Mouse (Mus musculus): ENCODE measurements at regions not wholly inside any gene's neighbourhood (a gene's known extent, or its start where the extent isn't known, plus 50 kb on each side); places are given as distances from the start of the nearest gene placed in this dataset.

GRCm38 (mm10) chr11:31542635-31543219, 129.0 kb downstream of the Bod1 start:
- WGBS = 43% methylated on average over 8 of the region's 8 CpGs
- TF ChIP-seq CTCF (IDR thresholded peaks at IDR 0.05) (no peak), EP300 (IDR thresholded peaks at IDR 0.05; ENCODE audit: insufficient read depth, low read depth, low read length) (peak; percentile 74; the same call in 1 of the 2 replicates)
- intact Hi-C loops (cut with DNase I) = no loop called here
- H3K79me2 ChIP-seq (replicated peaks; ENCODE audit: control insufficient read depth, insufficient read depth, low read length) = no peaks in the 10 kb centered on the region
- H3K36me3 ChIP-seq (ENCODE audit: control insufficient read depth, insufficient read depth, low read length) = no peaks in the 10 kb centered on the region
- no peak overlapping the region; the same call in 1 of the 2 replicates for H3K27ac ChIP-seq
- no peak overlapping the region for H3K9ac ChIP-seq (ENCODE audit: low read depth, low read length)
- peak in 1 of 2 experiments; percentile 39 for DNase-seq
- no peaks in the 10 kb centered on the region for H3K4me1 ChIP-seq (ENCODE audit: control insufficient read depth, insufficient read depth, low read length)
- no peak overlapping the region for H3K4me3 ChIP-seq
- no peaks in the 10 kb centered on the region for H3K27me3 ChIP-seq (ENCODE audit: control insufficient read depth, insufficient read depth, low read length)

- WGBS = 94% methylated on average over 3 of the region's 3 CpGs
- Histone ChIP-seq H3K27ac (no peak overlapping the region), H3K36me3 (ENCODE audit: control insufficient read depth, insufficient read depth, low read length) (no peaks in the 10 kb centered on the region), H3K79me2 (replicated peaks; ENCODE audit: control insufficient read depth, insufficient read depth, low read length) (no peaks in the 10 kb centered on the region), H3K27me3 (ENCODE audit: control insufficient read depth, insufficient read depth, low read length) (no peaks in the 10 kb centered on the region), H3K4me1 (ENCODE audit: control insufficient read depth, insufficient read depth, low read length) (no peaks in the 10 kb centered on the region), H3K9ac (ENCODE audit: low read depth, low read length) (no peak overlapping the region), H3K4me3 (no peak overlapping the region)
- TF ChIP-seq CTCF (IDR thresholded peaks at IDR 0.05) (no peak), POLR2A (IDR thresholded peaks at IDR 0.05; ENCODE audit: insufficient read depth, low read depth, low read length) (no peak), EP300 (IDR thresholded peaks at IDR 0.05; ENCODE audit: insufficient read depth, low read depth, low read length) (no peak)
- intact Hi-C loops (cut with DNase I) = no loop called here
- DNase-seq = no peak
Measured at GRCm38 (mm10) chr11:31541425-31541824, 130.3 kb downstream of the Bod1 start.

GRCm38 (mm10) chr11:31540816-31541215, 130.9 kb downstream of the Bod1 start:
- DNase-seq = peak in 1 of 2 experiments; percentile 24
- no peak overlapping the region for H3K9ac ChIP-seq (ENCODE audit: low read depth, low read length)
- no peaks in the 10 kb centered on the region for H3K36me3 ChIP-seq (ENCODE audit: control insufficient read depth, insufficient read depth, low read length)
- intact Hi-C loops (cut with DNase I) = no loop called here
- no peaks in the 10 kb centered on the region for H3K4me1 ChIP-seq (ENCODE audit: control insufficient read depth, insufficient read depth, low read length)
- H3K27ac ChIP-seq = no peak overlapping the region
- TF ChIP-seq CTCF (IDR thresholded peaks at IDR 0.05) = no peak
- TF ChIP-seq EP300 (IDR thresholded peaks at IDR 0.05; ENCODE audit: insufficient read depth, low read depth, low read length) = no peak
- TF ChIP-seq POLR2A (IDR thresholded peaks at IDR 0.05; ENCODE audit: insufficient read depth, low read depth, low read length) = no peak
- no peaks in the 10 kb centered on the region for H3K27me3 ChIP-seq (ENCODE audit: control insufficient read depth, insufficient read depth, low read length)
- H3K79me2 ChIP-seq (replicated peaks; ENCODE audit: control insufficient read depth, insufficient read depth, low read length) = no peaks in the 10 kb centered on the region
- H3K4me3 ChIP-seq = no peak overlapping the region

- H3K4me3 ChIP-seq = no peak overlapping the region
- no peak overlapping the region for H3K9ac ChIP-seq (ENCODE audit: low read depth, low read length)
- H3K27me3 ChIP-seq (ENCODE audit: control insufficient read depth, insufficient read depth, low read length) = no peaks in the 10 kb centered on the region
- WGBS = 81% methylated on average over 2 of the region's 2 CpGs
- no peaks in the 10 kb centered on the region for H3K4me1 ChIP-seq (ENCODE audit: control insufficient read depth, insufficient read depth, low read length)
- H3K36me3 ChIP-seq (ENCODE audit: control insufficient read depth, insufficient read depth, low read length) = no peaks in the 10 kb centered on the region
- intact Hi-C loops (cut with DNase I) = no loop called here
- no peak overlapping the region for H3K27ac ChIP-seq
- TF ChIP-seq EP300 (IDR thresholded peaks at IDR 0.05; ENCODE audit: insufficient read depth, low read depth, low read length) = no peak
- no peak for TF ChIP-seq CTCF (IDR thresholded peaks at IDR 0.05)
- TF ChIP-seq POLR2A (IDR thresholded peaks at IDR 0.05; ENCODE audit: insufficient read depth, low read depth, low read length) = no peak
- no peak for DNase-seq
- no peaks in the 10 kb centered on the region for H3K79me2 ChIP-seq (replicated peaks; ENCODE audit: control insufficient read depth, insufficient read depth, low read length)
Measured at GRCm38 (mm10) chr11:31531416-31531815, 140.3 kb downstream of the Bod1 start.

GRCm38 (mm10) chr11:31530851-31531250, 140.8 kb downstream of the Bod1 start:
- DNase-seq = no peak
- H3K4me3 ChIP-seq = no peak overlapping the region
- 93% methylated on average over 3 of the region's 3 CpGs for WGBS

GRCm38 (mm10) chr11:31529686-31530085, 142.0 kb downstream of the Bod1 start:
- H3K4me3 ChIP-seq = no peak overlapping the region
- no peaks in the 10 kb centered on the region for H3K79me2 ChIP-seq (replicated peaks; ENCODE audit: control insufficient read depth, insufficient read depth, low read length)
- no peak overlapping the region for H3K27ac ChIP-seq
- intact Hi-C loops (cut with DNase I) = no loop called here
- no peaks in the 10 kb centered on the region for H3K27me3 ChIP-seq (ENCODE audit: control insufficient read depth, insufficient read depth, low read length)
- no peak overlapping the region for H3K9ac ChIP-seq (ENCODE audit: low read depth, low read length)
- WGBS = 60% methylated on average over 2 of the region's 2 CpGs
- no peak for DNase-seq
- no peaks in the 10 kb centered on the region for H3K4me1 ChIP-seq (ENCODE audit: control insufficient read depth, insufficient read depth, low read length)
- H3K36me3 ChIP-seq (ENCODE audit: control insufficient read depth, insufficient read depth, low read length) = no peaks in the 10 kb centered on the region
- TF ChIP-seq POLR2A (IDR thresholded peaks at IDR 0.05; ENCODE audit: insufficient read depth, low read depth, low read length) (no peak), EP300 (IDR thresholded peaks at IDR 0.05; ENCODE audit: insufficient read depth, low read depth, low read length) (no peak), CTCF (IDR thresholded peaks at IDR 0.05) (no peak)

More at GRCm38 (mm10) chr11:31530851-31531250, 140.8 kb downstream of the Bod1 start:
- TF ChIP-seq CTCF (IDR thresholded peaks at IDR 0.05) = no peak
- TF ChIP-seq EP300 (IDR thresholded peaks at IDR 0.05; ENCODE audit: insufficient read depth, low read depth, low read length) = no peak
- TF ChIP-seq POLR2A (IDR thresholded peaks at IDR 0.05; ENCODE audit: insufficient read depth, low read depth, low read length) = no peak
- H3K27ac ChIP-seq = no peak overlapping the region
- no peak overlapping the region for H3K9ac ChIP-seq (ENCODE audit: low read depth, low read length)
- H3K79me2 ChIP-seq (replicated peaks; ENCODE audit: control insufficient read depth, insufficient read depth, low read length) = no peaks in the 10 kb centered on the region
- no peaks in the 10 kb centered on the region for H3K27me3 ChIP-seq (ENCODE audit: control insufficient read depth, insufficient read depth, low read length)
- H3K36me3 ChIP-seq (ENCODE audit: control insufficient read depth, insufficient read depth, low read length) = no peaks in the 10 kb centered on the region
- H3K4me1 ChIP-seq (ENCODE audit: control insufficient read depth, insufficient read depth, low read length) = no peaks in the 10 kb centered on the region
- intact Hi-C loops (cut with DNase I) = no loop called here
